Mouse (Mus musculus) c-Kit-positive CD71-positive TER-119-negative erythroid progenitor cells, embryonic 14.5 days (primary cell): ENCODE measurements around the gene Ccdc8.

Experiments used
- DNase-seq: peaks from one replicate; pipeline ENCODE4 v3.0.0-alpha.2; 2013; ENCODE audit warnings: low read depth

Gene Ccdc8

DNA sequence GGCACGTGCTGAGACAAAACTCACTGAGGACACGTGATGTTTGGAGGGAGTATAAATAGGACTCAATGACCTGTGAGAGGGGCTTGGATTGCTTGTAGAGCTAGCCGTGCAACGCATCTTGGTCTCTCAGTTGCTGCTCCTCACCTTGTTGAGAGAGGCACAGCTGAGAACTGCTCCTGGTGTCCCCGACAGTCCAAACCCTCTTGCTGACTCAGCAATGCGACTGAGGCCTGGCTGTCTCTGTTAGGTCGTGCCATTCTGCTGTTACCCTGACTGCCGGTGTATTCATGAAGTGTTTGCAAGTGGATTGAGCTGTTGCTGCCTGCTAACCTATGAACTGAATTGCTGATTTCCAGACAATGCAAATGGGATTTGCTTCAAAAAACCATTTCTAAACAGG lies 16.2 kb upstream of the Ccdc8 start:
- DNase-seq: no peak

DNA sequence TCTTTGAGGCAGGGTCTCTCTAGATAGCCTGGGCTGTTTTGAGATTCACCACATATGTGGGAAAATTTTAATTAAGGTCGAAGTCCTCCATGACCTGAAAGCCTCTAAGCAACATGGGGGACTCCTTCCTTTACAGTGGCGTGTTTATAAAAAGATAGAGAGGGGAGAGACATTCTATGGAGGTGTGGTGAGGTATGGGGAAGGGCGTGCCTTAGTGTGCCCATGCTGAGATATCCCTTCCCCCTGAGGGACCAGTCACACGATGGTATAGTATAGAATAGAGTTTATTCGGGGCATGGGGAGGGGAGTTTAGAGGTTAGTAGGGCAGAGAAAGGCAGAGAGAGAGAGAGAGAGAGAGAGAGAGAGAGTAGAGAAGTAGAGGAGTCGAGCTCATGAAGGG lies 14.3 kb upstream of the Ccdc8 start:
- DNase-seq: no peak

DNA sequence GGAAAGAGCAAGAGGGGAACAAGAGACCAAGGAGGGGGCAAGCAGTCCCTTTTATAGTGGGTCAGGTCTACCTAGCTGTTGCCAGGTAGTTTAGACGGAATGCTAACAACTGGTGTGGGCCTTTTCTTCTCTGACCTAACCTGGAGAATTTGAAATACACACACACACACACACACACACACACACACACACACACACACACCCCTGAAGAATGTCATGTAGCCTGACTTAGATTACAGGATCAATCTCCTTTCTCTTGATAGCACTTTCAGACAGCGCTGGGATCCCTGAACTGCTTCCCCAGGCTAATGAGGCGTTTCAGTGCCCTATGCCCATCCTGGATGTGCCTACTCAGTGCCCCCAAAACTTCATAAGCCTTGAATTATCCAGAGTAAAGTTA lies 13.9 kb upstream of the Ccdc8 start:
- no peak for DNase-seq

DNA sequence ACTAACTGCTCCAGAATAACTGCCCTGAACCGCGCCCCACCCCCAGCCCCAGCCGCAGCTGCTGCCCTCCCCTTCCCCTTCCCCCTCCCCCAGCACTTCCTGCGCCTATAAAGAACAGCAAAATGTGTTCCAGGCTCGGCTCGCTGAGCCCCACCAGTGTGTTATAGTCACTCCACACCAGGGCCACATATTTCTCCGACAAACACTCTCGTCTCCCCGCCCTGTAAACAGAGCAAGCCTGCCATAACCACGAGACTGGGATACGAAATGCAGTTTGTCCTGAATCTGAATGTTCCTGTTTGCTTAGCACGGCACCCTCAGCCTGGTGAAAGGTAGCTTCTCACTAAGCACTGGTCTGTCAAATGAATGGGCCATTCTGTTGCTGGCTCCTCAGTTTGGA lies 12.2 kb upstream of the Ccdc8 start:
- DNase-seq: no peak

DNA sequence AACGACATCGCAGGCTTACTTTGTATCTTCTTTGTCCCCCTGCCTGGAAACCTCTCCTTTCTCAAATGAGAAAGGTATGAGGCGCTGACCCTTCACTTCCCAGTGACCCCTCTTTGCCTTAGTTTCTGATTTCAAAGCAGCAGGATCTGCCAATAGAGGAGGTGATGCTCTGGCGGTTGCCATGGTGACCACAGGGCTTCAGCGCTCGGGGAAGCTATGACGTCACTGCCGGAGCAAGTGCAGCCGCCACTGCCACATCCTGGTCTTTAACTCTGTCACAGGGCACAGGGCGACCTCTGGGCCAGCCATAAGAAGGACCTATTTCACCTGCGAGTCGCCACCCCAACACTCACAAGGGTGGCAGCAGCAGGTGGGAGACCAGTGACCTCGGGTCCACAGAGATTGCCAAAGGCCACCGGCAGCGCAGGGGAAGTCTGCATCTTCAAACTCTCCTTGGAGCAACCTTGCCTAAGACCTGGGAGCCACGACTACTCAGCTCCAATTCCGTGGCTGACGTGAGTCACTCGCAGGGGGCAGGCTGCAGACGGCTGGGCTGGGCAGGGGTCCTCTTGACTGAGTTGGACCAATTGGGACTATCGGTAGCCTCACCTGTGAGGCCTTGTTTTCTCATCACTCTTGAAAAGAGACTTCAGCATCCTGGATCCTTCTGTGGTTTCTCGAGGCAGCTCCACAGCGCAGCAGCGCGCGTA lies 9.5 kb upstream of the Ccdc8 start, which contains the start of gene Gm42372:
Gene Gm42372, plus strand, starts transcription at position 228 of the 710 bp plus-strand sequence.
- DNase-seq: no peak

DNA sequence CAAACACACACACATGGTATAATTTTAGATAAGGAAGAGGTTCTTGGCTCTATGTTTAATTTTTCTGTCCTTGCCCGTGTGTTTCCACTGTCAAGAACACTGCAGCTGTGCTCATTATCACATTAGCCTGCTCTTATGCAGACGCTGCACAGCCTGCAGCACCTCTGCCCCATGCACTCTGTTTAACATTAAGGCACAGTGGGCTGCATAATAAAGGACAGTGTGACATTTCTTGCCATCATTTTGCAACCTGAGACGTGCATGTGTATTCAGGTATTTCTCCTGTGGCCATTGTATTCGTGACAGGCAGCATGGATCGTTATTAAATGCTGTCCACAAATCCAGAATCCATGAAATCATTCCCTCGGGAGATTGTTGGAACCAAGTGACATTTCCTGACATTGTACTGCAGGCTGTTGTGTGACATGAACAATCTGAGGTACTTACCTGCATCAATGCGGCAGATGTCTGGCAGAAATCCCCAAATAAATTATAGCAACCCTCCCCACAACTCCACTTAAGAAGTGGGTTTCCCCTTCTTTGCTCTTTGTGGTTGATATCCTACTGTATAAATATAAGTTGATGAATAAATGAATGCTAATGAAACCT lies 4.9 kb upstream of the Ccdc8 start:
- no peak for DNase-seq

DNA sequence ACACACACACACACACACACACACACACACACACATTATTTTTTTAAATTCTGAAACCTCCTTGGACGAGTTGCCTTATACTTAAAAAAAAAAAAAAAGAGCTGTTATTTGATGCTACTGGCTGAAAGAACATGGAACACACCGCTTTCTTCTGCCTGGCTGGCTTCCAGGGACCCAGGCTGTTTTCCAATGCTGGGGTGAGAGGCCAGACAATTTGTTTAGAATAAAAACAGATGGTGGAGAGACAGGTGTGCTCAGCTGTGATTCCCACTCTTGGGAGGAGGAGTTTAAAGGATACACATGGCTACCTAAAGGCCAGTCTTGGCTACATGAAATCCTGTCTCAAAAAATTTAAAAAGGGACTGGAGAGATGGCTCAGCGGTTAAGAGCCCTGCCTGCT lies 4.1 kb upstream of the Ccdc8 start:
- DNase-seq: no peak

DNA sequence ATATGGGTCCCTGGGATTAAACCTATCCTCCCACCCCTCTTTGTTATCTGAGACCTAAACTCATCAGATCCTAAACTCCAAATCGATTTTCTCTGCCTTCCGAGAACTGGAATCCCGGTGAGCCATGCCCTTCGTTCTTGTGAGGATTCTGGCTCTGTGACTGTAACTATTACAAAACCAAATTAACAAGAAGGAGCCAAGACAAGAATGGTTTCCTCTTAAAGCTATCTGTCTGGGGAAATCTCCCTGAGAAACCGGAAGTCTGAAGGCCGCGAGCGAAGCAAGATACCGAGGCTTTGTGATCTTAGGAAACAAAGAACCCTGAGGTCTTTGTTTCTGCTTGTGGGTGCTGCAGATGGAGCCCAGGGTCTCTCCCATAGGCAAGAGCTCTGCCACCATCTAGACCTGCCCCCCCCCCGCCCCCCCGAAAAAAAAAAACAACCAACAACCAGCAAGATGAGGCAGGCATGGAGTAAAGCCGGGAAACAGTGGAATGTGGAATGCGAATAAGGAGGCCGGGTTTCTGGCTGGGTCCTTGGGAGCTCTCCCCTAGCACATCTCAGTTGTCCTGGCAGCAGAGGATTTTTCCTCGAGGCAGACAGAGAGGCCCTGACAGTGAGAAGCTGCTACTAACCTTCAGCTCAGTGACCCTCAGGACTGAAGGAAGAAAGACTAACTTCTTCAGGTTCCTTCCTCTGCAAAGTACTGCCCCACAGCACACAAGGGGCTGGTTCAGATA lies 2.3 kb upstream of the Ccdc8 start:
- DNase-seq: no peak

DNA sequence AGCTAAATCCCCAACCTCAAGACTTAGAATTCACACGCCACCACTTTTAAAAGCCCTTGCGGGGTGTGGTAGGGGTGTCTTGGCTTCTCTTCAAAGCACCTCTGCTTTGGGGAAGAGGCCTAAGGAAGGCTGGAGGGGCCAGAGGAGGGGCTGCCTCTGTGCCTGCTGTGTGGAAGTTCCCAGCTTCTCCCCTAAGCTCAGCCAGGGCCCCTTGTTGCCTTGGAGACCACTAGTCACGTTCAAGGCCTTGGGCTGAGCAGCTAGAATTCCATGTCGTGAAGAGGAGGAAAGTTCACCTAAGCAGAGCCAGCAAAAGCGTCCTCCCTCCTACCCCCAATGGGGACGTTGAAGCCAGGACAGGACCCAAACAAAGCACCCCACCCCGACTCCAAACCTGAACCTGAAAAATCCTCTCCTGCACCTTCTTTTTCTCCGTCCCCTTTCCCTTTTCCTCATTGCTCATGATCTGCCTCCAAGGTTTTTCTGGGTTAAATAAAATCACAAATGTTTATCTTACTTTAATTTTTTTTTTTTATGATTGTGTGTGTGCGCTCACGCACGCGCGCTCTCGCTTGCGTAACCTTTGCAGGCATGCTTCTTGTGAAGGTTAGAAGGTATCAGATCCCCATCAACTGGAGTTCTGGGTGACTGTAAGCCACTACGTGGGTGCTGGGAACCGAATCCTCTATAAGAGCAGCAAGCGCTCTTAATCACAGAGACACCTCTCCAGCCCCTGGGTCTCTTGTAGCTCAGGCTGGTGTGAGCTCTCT lies 642 bp upstream of the Ccdc8 start:
- no peak for DNase-seq

DNA sequence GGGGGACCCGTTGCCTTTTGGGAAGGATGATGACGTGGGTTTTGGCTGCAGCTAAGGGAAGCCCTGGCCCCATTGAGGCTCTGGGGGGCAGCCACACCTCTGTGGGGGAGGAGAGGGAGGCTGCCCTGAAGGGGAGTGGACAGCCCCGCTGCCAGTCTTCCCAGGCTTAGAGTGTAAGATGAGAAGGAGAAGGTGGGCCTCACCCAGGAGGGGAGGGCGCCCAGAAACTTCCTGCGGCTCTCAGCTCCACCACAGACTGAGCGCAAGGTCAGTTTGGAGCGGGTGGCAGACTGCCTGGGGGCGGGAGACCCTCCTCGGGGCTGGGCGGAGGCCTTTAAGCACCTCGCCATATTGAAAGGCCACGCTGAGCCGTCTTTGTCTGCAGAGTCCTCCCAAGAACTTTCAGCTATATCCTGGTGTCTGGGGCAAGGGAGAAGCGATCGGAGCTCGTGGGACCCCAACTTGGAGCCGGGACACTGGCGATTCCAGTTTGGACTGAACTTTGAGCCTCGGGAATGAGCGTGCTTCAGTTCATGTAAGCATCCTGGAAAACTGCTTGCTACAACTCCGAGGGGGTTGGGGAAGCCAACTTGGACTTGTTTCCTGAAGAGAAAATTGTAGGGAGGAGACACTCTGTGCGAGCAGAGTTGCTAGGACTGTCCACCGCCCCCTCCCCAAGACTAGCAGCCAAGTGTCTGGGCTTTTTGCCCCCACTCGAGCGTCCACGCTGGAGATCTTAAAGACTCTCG lies 1.3 kb downstream of the Ccdc8 start:
- DNase-seq: no peak

DNA sequence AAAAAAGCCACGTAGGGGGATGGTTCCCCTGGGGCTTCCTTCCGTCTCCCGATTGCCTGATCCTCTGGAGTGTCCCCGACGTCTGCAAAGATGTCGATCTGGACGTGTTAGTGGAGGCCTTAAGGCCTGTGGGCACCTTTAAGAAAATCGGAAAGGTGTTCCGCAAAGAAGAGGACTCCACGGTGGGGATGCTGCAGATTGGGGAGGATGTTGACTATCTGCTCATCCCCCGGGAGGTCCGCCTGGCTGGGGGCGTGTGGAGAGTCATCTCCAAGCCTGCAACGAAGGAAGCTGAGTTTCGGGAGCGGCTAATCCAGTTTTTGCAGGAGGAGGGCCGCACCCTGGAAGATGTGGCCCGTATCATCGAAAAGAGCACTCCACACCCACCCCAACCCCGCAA lies 1.9 kb downstream of the Ccdc8 start:
- DNase-seq: no peak

DNA sequence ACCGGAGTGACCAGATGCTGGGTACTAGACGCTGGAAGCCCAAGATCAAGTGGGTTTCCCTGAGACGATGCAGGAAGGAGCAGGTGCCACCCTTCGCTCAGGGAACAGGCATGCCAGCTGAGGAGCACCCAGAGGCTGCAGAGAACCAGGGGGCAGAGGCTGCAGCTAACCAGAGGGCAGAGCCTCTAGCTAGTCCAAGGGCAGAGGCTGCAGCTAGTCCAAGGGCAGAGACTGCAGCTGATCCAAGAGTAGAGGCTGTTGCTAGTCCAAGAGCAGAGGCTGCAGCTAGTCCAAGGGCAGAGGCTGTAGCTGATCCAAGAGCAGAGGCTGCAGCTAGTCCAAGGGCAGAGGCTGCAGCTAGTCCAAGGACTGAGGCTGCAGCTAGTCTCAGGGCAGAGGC lies 2.8 kb downstream of the Ccdc8 start:
- no peak for DNase-seq

DNA sequence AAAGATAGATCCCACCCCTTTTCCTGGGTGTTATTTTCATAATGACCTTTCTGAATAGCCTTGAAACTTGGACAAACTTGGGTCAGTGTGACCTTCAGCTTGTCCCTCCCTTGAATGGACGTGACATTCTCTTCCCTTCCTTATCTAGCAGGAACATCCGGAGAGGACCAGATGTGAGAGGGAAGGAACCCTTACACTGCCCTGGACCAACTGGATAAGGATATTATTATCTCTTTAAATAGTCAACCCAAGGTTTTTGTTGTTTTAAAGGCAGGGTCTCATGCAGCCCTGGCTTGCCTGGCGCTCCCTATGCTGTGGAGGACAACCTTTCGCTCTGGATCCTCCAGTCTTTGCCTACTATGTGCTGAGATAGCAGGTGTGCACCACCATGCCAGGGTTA lies 6.7 kb downstream of the Ccdc8 start:
- DNase-seq: no peak

DNA sequence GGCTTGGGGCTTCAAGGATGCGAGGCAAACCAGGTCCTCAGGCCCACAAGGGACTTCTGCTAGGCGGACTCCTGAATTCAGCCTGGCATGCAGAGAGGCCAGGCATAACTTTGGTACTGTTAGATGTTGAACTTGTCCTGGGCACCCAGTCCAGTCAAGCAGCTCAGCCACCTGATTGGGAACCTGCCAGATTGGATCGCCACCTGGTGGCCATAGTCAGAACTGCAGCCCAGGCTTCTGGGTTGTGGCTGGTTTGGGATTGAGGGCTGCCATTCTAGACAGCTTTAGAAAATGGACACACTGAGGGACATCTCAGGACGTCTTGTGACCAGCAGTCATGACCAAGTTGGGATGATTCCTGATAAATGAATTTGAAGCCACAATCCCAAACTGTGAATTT lies 7.1 kb downstream of the Ccdc8 start:
- peak; percentile 75 for DNase-seq

DNA sequence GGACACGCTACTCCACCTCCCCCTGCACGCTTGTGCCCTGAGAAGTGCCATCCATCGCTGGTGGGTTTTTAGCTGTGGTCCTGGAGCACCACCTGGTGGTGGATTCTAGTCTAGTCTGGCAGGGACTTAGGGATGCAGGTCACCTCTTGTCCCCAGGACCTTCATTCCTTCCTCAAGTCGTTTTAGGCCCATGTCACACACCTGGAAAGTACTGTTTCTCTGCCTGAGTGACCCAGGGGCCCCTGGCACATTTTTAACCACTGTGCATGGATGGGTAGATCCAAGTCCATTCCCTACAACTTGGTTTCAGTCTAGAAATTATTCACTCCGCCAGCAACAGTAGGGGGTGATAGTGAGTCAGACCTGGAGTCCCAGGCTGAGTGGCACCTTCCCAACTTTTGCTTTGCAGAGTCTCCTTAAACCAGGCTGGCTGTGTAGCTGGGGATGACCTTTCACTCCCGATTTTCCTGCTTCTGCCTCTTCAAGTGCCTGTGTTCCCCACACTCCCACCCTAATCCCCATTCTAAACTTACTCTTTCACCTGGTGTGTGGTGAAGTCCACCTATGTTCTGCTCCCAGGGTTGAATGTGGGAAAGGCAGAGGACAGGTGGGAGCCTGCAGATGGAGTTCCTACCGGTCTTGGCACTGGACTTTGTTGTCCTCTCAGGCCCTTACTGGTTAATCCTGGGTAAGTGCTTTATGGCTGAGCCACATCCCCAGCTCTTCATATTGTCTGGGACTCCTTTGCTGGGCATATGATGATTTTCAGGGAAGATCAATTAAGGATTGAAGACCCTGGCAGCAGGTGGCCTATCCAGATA lies 10.1 kb downstream of the Ccdc8 start:
- peak; percentile 79 for DNase-seq

DNA sequence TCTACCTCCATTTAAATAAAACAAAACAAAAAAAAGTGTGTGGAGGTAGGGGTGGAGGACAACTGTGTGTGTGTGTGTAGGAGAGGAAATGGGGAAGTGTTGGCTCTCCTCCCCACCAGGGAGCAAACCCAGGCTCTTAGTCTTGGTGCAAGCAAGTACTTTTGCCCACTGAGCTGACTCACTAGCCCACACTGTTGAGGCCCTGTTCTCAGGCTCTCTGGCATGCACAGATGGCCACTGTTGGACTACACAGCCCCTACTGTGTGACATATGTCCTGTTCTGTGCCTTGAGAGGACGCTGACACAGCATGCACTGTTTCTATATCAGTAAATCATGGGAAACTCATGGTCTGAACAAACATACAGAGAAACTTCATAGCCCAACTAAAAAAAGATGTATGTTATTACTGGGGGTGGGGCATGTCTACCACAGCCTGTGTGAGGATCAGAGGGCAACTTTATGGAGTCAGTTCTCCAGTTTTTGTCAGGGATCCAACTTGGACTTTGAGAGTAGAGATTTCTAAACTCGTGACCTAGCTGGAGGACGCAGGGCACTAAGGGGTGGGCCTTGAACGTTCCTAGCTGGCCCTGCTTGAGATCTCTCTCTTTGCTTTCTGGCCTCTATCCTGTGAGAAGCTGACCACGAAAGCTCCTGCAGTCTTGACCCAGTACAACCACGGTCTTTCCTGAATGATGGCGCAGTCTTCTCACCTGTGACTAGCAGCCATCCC lies 10.9 kb downstream of the Ccdc8 start:
- DNase-seq: no peak

DNA sequence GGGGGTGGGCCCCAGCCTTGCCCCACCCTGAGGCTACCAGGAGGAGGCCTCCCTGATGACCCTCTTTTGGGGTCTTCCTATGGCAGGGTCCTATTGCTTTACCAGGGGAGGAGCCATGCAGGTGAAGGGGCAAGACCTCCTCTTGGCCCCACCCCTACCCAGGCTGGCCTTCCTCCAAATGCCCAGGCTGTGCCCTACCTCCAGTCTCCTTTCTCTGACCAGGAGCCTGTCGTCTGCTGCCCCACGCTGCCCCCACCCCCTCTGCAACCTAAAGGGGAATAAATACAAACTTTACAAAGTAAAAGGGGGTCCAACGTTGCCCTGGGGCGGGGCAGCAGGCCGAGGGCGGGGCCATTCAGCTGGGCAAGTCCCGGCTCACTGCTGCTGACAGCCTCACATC lies 12.2 kb downstream of the Ccdc8 start:
- no peak for DNase-seq

DNA sequence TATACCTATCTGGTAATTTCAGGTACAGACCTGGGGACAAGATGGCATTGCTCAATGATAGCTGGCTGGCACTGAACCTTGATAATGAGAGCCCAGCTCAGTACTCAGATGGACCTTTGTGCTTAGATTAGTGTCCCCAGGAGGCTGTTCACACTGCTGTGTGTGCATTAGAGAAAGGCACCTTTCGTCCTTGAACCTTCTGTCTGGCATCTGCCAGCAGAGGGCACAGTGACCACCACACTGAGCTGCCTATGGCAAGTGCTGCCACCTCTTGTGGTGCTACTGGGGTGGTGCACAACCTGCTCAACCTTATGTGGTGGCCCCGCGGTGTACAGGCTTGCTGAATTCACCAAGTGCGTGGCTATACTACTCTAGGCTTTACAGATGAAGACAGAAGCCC lies 14.8 kb downstream of the Ccdc8 start:
- DNase-seq: no peak

DNA sequence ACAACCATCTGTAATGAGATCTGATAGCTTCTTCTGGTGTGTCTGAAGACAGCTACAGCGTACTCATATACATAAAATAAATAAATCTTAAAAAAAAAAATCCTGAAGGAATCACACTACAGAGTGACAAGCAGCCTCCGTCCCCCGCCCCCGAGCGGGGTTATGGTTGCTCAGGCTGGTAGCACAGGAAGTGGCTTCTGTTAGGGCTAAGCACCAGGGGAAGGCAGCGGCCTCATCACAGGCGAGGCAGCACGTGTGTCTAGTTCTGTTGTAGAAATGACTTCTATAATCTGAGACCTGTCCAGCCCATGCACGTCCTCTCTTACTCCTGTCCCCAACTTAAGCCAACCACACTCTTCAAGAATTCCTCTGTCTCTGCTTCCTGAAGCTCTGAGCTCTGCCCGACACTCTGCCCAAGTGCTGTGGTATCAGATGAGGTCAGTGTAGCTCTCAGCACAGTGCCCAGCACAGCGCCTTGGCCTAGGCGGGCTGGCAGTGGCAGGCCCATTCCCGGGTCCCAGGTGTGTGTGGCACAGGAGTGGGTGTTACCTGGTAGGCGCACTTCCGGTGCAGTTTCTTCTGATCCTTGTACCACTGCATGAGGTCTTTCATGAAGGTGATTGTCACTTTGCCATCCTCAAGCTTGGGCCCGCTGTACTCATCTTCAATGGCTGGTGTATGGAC lies 17.0 kb downstream of the Ccdc8 start:
- no peak for DNase-seq

DNA sequence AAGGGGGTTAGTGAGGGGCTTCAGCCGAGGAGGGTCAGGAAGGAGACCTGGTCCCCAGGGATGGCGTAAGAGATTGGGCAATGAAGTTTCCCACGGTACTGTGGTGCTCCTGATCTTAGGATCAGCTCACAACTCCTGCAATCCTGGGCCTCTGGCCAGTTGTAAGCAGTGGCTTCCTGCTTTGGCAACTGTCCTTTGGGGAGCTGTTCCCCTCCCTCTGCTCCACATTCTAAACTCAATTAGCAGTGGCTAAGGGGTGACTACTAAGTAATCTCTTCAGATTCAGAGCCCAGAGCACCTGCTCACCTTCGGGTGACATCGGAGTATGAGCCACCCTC lies 17.5 kb downstream of the Ccdc8 start:
- no peak for DNase-seq
